Mouse (Mus musculus): ENCODE measurements around the gene Braf. TPM values are rescaled to one million over a fixed set of nuclear protein-coding genes. Genes with fewer than 3 reads are reported as not detected.
"Not testable (repeated sequence)": the region's sequence is repeated elsewhere in the genome, so short reads cannot be mapped to it uniquely, and the experiment has no call there.

Gene Braf
- polyA plus RNA-seq, 1 experiment, result 2.2 TPM

DNA sequence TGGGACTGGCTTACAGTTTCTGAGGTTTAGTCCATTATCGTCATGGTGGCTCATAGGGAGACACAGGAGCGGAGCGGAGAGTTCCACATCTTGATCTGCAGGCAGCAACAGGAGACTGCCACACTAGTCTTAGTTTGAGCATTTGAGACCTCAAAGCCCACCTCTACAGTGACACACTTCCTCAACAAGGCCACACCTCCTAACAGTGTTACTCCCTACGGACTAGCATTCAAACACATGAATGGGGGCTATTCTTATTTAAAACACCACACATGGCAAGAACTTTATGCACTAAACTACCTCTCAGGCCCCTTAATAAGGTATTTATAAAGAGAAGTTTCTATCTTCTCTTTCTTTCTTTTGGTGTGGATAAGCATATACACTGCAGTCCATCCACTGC is 19.6 kb downstream of the Braf start:
- WGBS, result 98% methylated on average over 4 of the region's 4 CpGs
- Histone ChIP-seq H3K27me3 (ENCODE audit: control insufficient read depth, insufficient read depth, low read length) (no peaks in the 10 kb centered on the region), H3K36me3 (ENCODE audit: control insufficient read depth, insufficient read depth, low read length) (no peaks in the 10 kb centered on the region), H3K27ac (ENCODE audit: insufficient read depth, low read depth, low read length) (no peak overlapping the region), H3K4me1 (ENCODE audit: control insufficient read depth, insufficient read depth, insufficient read length, low read length) (no peaks in the 10 kb centered on the region), H3K4me3 (ENCODE audit: low read depth, low read length) (no peak overlapping the region)
- TF ChIP-seq POLR2A (IDR thresholded peaks at IDR 0.05; ENCODE audit: low read depth, low read length) (no peak), CTCF (IDR thresholded peaks at IDR 0.05; ENCODE audit: extremely low read depth, insufficient read length, insufficient replicate concordance, low read depth, low read length) (no peak)

DNA sequence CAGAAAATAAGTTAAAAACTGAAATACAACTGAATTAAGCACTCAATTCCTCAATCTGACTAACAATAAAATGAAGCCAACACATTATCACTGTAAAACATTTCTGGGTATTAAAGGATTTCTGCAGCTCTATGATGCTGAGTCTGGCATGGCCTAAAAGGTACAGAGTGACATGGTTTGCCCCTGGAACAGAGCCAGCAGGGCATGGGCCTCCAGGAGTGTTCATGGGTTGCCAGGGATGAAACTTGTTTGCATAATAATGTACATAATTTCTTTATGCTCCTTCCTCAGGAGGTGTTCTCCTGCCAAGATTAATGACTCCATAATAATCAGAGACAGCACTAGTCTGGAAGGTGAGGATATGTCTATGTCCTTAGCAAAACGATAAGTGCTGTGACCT is 32.1 kb downstream of the Braf start:
- no peak overlapping the region for H3K27ac ChIP-seq (ENCODE audit: insufficient read depth, low read depth, low read length)
- H3K4me1 ChIP-seq (ENCODE audit: control insufficient read depth, insufficient read depth, insufficient read length, low read length), result no peaks in the 10 kb centered on the region
- TF ChIP-seq POLR2A (IDR thresholded peaks at IDR 0.05; ENCODE audit: low read depth, low read length) (no peak), CTCF (IDR thresholded peaks at IDR 0.05; ENCODE audit: extremely low read depth, insufficient read length, insufficient replicate concordance, low read depth, low read length) (no peak)
- no peaks in the 10 kb centered on the region for H3K36me3 ChIP-seq (ENCODE audit: control insufficient read depth, insufficient read depth, low read length)
- H3K4me3 ChIP-seq (ENCODE audit: low read depth, low read length), result no peak overlapping the region
- WGBS, result 66% methylated on average over 1 of the region's 1 CpGs
- no peaks in the 10 kb centered on the region for H3K27me3 ChIP-seq (ENCODE audit: control insufficient read depth, insufficient read depth, low read length)

DNA sequence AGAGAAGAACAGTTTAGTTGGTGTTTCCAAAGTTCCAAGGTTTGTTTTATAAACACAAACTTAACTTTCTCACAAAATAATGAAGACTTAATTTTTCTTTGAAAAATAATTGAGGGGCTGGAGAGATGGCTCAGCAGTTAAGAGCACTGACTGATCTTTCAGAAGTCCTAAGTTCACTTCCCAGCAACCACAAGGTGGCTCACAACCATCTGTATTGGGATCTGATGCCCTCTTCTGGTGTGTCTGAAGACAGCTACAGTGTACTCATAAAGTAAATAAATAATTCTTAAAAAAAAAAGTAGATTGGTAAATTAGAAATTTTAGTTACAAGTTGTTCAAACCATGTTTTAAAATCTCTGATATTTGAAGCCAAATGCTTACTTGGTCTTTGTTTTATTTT is 38.4 kb downstream of the Braf start:
- not testable (repeated sequence) for H3K27ac ChIP-seq (ENCODE audit: insufficient read depth, low read depth, low read length)

DNA sequence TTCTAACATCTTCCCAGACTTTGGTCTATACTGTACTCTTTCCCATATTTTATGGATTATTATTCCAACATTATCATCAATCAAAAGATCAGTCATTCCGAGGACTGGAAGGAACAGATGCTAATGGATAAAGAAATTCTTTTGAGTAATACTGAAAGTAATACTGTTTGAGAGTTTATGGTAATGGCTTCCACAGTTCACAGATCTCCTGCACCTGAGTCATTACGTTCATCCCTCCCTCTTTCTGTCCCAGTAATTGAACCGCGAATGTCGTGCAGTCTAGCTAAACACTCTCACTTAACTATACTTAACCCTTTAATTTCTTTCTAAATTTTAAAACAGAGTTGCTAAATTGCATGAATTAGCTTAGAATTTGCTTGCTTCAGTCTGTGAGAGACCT is 43.5 kb downstream of the Braf start:
- whole genome bisulfite sequencing, result 59% methylated on average over 5 of the region's 5 CpGs
- Histone ChIP-seq H3K27me3 (ENCODE audit: control insufficient read depth, insufficient read depth, low read length) (no peaks in the 10 kb centered on the region), H3K4me3 (ENCODE audit: low read depth, low read length) (no peak overlapping the region), H3K36me3 (ENCODE audit: control insufficient read depth, insufficient read depth, low read length) (peaks cover 3% of the 10 kb centered on the region; the same call in 1 of the 2 replicates), H3K4me1 (ENCODE audit: control insufficient read depth, insufficient read depth, insufficient read length, low read length) (no peaks in the 10 kb centered on the region), H3K27ac (ENCODE audit: insufficient read depth, low read depth, low read length) (no peak overlapping the region)
- TF ChIP-seq CTCF (IDR thresholded peaks at IDR 0.05; ENCODE audit: extremely low read depth, insufficient read length, insufficient replicate concordance, low read depth, low read length), result no peak
- no peak for TF ChIP-seq POLR2A (IDR thresholded peaks at IDR 0.05; ENCODE audit: low read depth, low read length)

More for the DNA sequence above, 38.4 kb downstream of the Braf start:
- H3K4me1 ChIP-seq (ENCODE audit: control insufficient read depth, insufficient read depth, insufficient read length, low read length); H3K27me3 ChIP-seq (ENCODE audit: control insufficient read depth, insufficient read depth, low read length); H3K4me3 ChIP-seq (ENCODE audit: low read depth, low read length); H3K36me3 ChIP-seq (ENCODE audit: control insufficient read depth, insufficient read depth, low read length): not testable (repeated sequence)

GRCm38 (mm10) chr6:39680524-39680923 is 44.7 kb downstream of the Braf start:
- H3K36me3 ChIP-seq (ENCODE audit: control insufficient read depth, insufficient read depth, low read length), result peaks cover 3% of the 10 kb centered on the region; the same call in 1 of the 2 replicates
- no peak for TF ChIP-seq CTCF (IDR thresholded peaks at IDR 0.05; ENCODE audit: extremely low read depth, insufficient read length, insufficient replicate concordance, low read depth, low read length)
- no peak for TF ChIP-seq POLR2A (IDR thresholded peaks at IDR 0.05; ENCODE audit: low read depth, low read length)
- H3K4me3 ChIP-seq (ENCODE audit: low read depth, low read length), result no peak overlapping the region
- H3K27ac ChIP-seq (ENCODE audit: insufficient read depth, low read depth, low read length), result no peak overlapping the region
- H3K4me1 ChIP-seq (ENCODE audit: control insufficient read depth, insufficient read depth, insufficient read length, low read length), result no peaks in the 10 kb centered on the region
- WGBS, result 61% methylated on average over 4 of the region's 4 CpGs
- no peaks in the 10 kb centered on the region for H3K27me3 ChIP-seq (ENCODE audit: control insufficient read depth, insufficient read depth, low read length)

- no peak overlapping the region for H3K27ac ChIP-seq (ENCODE audit: insufficient read depth, low read depth, low read length)
These were observed 47.0 kb downstream of the Braf start for GRCm38 (mm10) chr6:39678241-39678640.

GRCm38 (mm10) chr6:39675081-39675480 is 50.2 kb downstream of the Braf start:
- TF ChIP-seq POLR2A (IDR thresholded peaks at IDR 0.05; ENCODE audit: low read depth, low read length) (no peak), CTCF (IDR thresholded peaks at IDR 0.05; ENCODE audit: extremely low read depth, insufficient read length, insufficient replicate concordance, low read depth, low read length) (no peak)
- H3K4me1 ChIP-seq (ENCODE audit: control insufficient read depth, insufficient read depth, insufficient read length, low read length), result no peaks in the 10 kb centered on the region
- no peaks in the 10 kb centered on the region for H3K27me3 ChIP-seq (ENCODE audit: control insufficient read depth, insufficient read depth, low read length)
- H3K36me3 ChIP-seq (ENCODE audit: control insufficient read depth, insufficient read depth, low read length), result peaks cover 9% of the 10 kb centered on the region; the same call in 1 of the 2 replicates
- 88% methylated on average over 7 of the region's 7 CpGs for WGBS
- H3K4me3 ChIP-seq (ENCODE audit: low read depth, low read length), result no peak overlapping the region
- H3K27ac ChIP-seq (ENCODE audit: insufficient read depth, low read depth, low read length), result no peak overlapping the region

More at GRCm38 (mm10) chr6:39678241-39678640, 47.0 kb downstream of the Braf start:
- Histone ChIP-seq H3K4me3 (ENCODE audit: low read depth, low read length) (no peak overlapping the region), H3K36me3 (ENCODE audit: control insufficient read depth, insufficient read depth, low read length) (peaks cover 7% of the 10 kb centered on the region; the same call in 1 of the 2 replicates), H3K4me1 (ENCODE audit: control insufficient read depth, insufficient read depth, insufficient read length, low read length) (no peaks in the 10 kb centered on the region), H3K27me3 (ENCODE audit: control insufficient read depth, insufficient read depth, low read length) (no peaks in the 10 kb centered on the region)
- TF ChIP-seq CTCF (IDR thresholded peaks at IDR 0.05; ENCODE audit: extremely low read depth, insufficient read length, insufficient replicate concordance, low read depth, low read length), result no peak
- no peak for TF ChIP-seq POLR2A (IDR thresholded peaks at IDR 0.05; ENCODE audit: low read depth, low read length)
- 91% methylated on average over 1 of the region's 1 CpGs for WGBS

GRCm38 (mm10) chr6:39611296-39611695 is 114.0 kb downstream of the Braf start:
- H3K27me3 ChIP-seq (ENCODE audit: control insufficient read depth, insufficient read depth, low read length), result no peaks in the 10 kb centered on the region
- H3K4me1 ChIP-seq (ENCODE audit: control insufficient read depth, insufficient read depth, insufficient read length, low read length), result no peaks in the 10 kb centered on the region
- no peak overlapping the region for H3K4me3 ChIP-seq (ENCODE audit: low read depth, low read length)
- WGBS, result 69% methylated on average over 2 of the region's 2 CpGs
- H3K27ac ChIP-seq (ENCODE audit: insufficient read depth, low read depth, low read length), result no peak overlapping the region
- TF ChIP-seq POLR2A (IDR thresholded peaks at IDR 0.05; ENCODE audit: low read depth, low read length) (no peak), CTCF (IDR thresholded peaks at IDR 0.05; ENCODE audit: extremely low read depth, insufficient read length, insufficient replicate concordance, low read depth, low read length) (no peak)
- peaks cover 16% of the 10 kb centered on the region for H3K36me3 ChIP-seq (ENCODE audit: control insufficient read depth, insufficient read depth, low read length)
